Mouse (Mus musculus) spleen, adult 2 months (tissue): ENCODE data around the gene H2al3.

Experiments used
- CTCF ChIP-seq: fragments of 200-500 bp; IDR thresholded peaks from 2 replicates; pipeline ENCODE4 v1.5.1; 2011; ENCODE audit warnings: mild to moderate bottlenecking, inconsistent platforms; ENCODE audit not compliant: insufficient read depth, insufficient read length, insufficient replicate concordance; ENCODE audit errors: extremely low read depth
- POLR2A ChIP-seq: fragments of 200-500 bp; IDR thresholded peaks from 2 replicates; pipeline ENCODE4 v1.6.1; 2011; ENCODE audit warnings: low read depth, low read length, inconsistent platforms

GRCm38 (mm10) chrX:9861859-9862258 lies 12.4 kb downstream of the H2al3 start:
- TF ChIP-seq POLR2A (no peak), CTCF (no peak)
